In genomic region chr5:119561531-119561930, GRCm38 (mm10) we compare ENCODE assay signal across 28 mouse cellular contexts.
"Had no signal": no experiment of that assay in that cellular context is flagged by ENCODE, and none has a peak within 500 bp of the region (broad histone marks: within the 10 kb centered on the region; RNA-seq: fewer than 3 reads in every experiment).

No protein-coding gene starts in this region.

- H3K4me3 ChIP-seq: embryonic facial prominence, embryonic 10.5 days; embryonic facial prominence, embryonic 12.5 days; embryonic facial prominence, embryonic 13.5 days; embryonic facial prominence, embryonic 15.5 days; erythroblast, embryonic 14.5 days; forebrain, embryonic 10.5 days; forebrain, embryonic 12.5 days; forebrain, embryonic 13.5 days; forebrain, embryonic 15.5 days; gastrocnemius, adult 2 months had no signal

- H3K9me3 ChIP-seq: embryonic facial prominence, embryonic 13.5 days; embryonic facial prominence, embryonic 15.5 days; forebrain, embryonic 12.5 days; forebrain, embryonic 13.5 days; forebrain, embryonic 15.5 days had no signal

- DNase-seq: cerebellum, adult 2 months; cerebellum, adult 8-10 months; cerebellum, adult 9-10 months; cerebellum, adult 9-11 months; cerebellum, postnatal 10 days; cerebellum, postnatal 14 days; cerebellum, postnatal 25 days; cerebellum, postnatal 36 days; embryo, embryonic 11 days; forebrain, postnatal 0 days; gastrocnemius, adult 2 months; gastrocnemius, postnatal 10 days; gastrocnemius, postnatal 14 days; gastrocnemius, postnatal 25 days; gastrocnemius, postnatal 36 days; heart, adult 11 months; heart, adult 18-20 months had no signal

- H3K27ac ChIP-seq: embryonic facial prominence, embryonic 10.5 days; embryonic facial prominence, embryonic 12.5 days; embryonic facial prominence, embryonic 13.5 days; embryonic facial prominence, embryonic 15.5 days; forebrain, embryonic 10.5 days; forebrain, embryonic 12.5 days; forebrain, embryonic 13.5 days; forebrain, embryonic 15.5 days; gastrocnemius, adult 2 months had no signal

- H3K36me3 ChIP-seq: embryonic facial prominence, embryonic 10.5 days; embryonic facial prominence, embryonic 12.5 days; embryonic facial prominence, embryonic 13.5 days; embryonic facial prominence, embryonic 15.5 days; forebrain, embryonic 10.5 days; forebrain, embryonic 12.5 days; forebrain, embryonic 15.5 days had no signal

- H3K27me3 ChIP-seq: forebrain, embryonic 15.5 days had no signal

- ATAC-seq: forebrain, embryonic 13.5 days; forebrain, embryonic 14.5 days; forebrain, embryonic 15.5 days; forebrain, embryonic 16.5 days; forebrain, postnatal 0 days had no signal

- H3K9ac ChIP-seq: embryonic facial prominence, embryonic 12.5 days; embryonic facial prominence, embryonic 13.5 days; embryonic facial prominence, embryonic 15.5 days; forebrain, embryonic 12.5 days; forebrain, embryonic 13.5 days; forebrain, embryonic 15.5 days; forebrain, postnatal 0 days had no signal

- H3K4me2 ChIP-seq: embryonic facial prominence, embryonic 12.5 days; embryonic facial prominence, embryonic 13.5 days; embryonic facial prominence, embryonic 15.5 days; forebrain, embryonic 12.5 days; forebrain, embryonic 13.5 days; forebrain, embryonic 15.5 days had no signal
